Mouse (Mus musculus) CH12.LX (cell line): ENCODE measurements around the gene Ubl4b.

ENCODE experiments used
- CHD1 ChIP-seq: IDR thresholded peaks from 2 replicates; pipeline ENCODE4 v1.6.1; 2012; ENCODE audit warnings: low read depth, low read length, improper control_type of control experiment, inconsistent platforms
- CHD2 ChIP-seq: IDR thresholded peaks from 2 replicates; pipeline ENCODE4 v1.6.1; 2011; ENCODE audit warnings: low read length, improper control_type of control experiment
- CTCF ChIP-seq, 2 experiments: IDR thresholded peaks in 1 of 2; conservative IDR thresholded peaks in 1 of 2; 2 replicates each; pipeline ENCODE4 v1.5.1; 2011 to 2012; ENCODE audit warnings: low read depth in 2 of 2, low read length in 2 of 2, improper control_type of control experiment in 1 of 2, inconsistent platforms in 1 of 2, mild to moderate bottlenecking in 1 of 2, moderate library complexity in 1 of 2
- EP300 ChIP-seq: IDR thresholded peaks from 2 replicates; pipeline ENCODE4 v1.6.1; 2011; ENCODE audit warnings: low read length, improper control_type of control experiment
- HCFC1 ChIP-seq: IDR thresholded peaks from 2 replicates; pipeline ENCODE4 v1.6.1; 2012; ENCODE audit warnings: low read depth, mild to moderate bottlenecking, inconsistent platforms, low read length, improper control_type of control experiment
- KAT2A ChIP-seq: IDR thresholded peaks from 2 replicates; pipeline ENCODE4 v1.6.1; 2012; ENCODE audit warnings: low read length, improper control_type of control experiment, inconsistent platforms; ENCODE audit not compliant: insufficient replicate concordance
- MXI1 ChIP-seq: IDR thresholded peaks from 2 replicates; pipeline ENCODE4 v1.6.1; 2011; ENCODE audit warnings: mild to moderate bottlenecking, low read depth, low read length, improper control_type of control experiment
- MYC ChIP-seq: IDR thresholded peaks from 2 replicates; pipeline ENCODE4 v1.6.1; 2011; ENCODE audit warnings: low read depth, mild to moderate bottlenecking, improper control_type of control experiment, low read length
- POLR2A ChIP-seq: IDR thresholded peaks from 2 replicates; pipeline ENCODE4 v1.6.1; 2011; ENCODE audit warnings: low read depth, mild to moderate bottlenecking, improper control_type of control experiment, low read length
- RCOR1 ChIP-seq: conservative IDR thresholded peaks from 2 replicates; pipeline ENCODE4 v1.6.1; 2012; ENCODE audit warnings: low read depth, mild to moderate bottlenecking, inconsistent platforms, low read length, improper control_type of control experiment
- SMC3 ChIP-seq: IDR thresholded peaks from 2 replicates; pipeline ENCODE4 v1.6.1; 2011; ENCODE audit warnings: low read depth, low read length, improper control_type of control experiment
- TCF12 ChIP-seq: IDR thresholded peaks from 2 replicates; pipeline ENCODE4 v1.6.1; 2014; ENCODE audit warnings: low read depth, mild to moderate bottlenecking, inconsistent platforms, low read length, improper control_type of control experiment
- USF1 ChIP-seq: IDR thresholded peaks from 2 replicates; pipeline ENCODE4 v1.6.1; 2014; ENCODE audit warnings: low read depth, mild to moderate bottlenecking, inconsistent platforms, low read length, improper control_type of control experiment
- ZNF384 ChIP-seq: IDR thresholded peaks from 2 replicates; pipeline ENCODE4 v1.6.1; 2012; ENCODE audit warnings: low read depth, low read length, improper control_type of control experiment, inconsistent platforms

- TF ChIP-seq CHD1: no peak
- TF ChIP-seq POLR2A: no peak
- no peak for TF ChIP-seq CTCF (conservative IDR thresholded peaks at IDR 0.05 in 1 of 2, IDR thresholded peaks at IDR 0.05 in 1 of 2; ENCODE audit: low read depth in 2 of 2, low read length in 2 of 2)
- TF ChIP-seq USF1: no peak
- no peak for TF ChIP-seq MYC
- TF ChIP-seq RCOR1: no peak
- TF ChIP-seq KAT2A: no peak
- TF ChIP-seq CHD2: no peak
- TF ChIP-seq MXI1: no peak
- no peak for TF ChIP-seq ZNF384
- no peak for TF ChIP-seq EP300
- no peak for TF ChIP-seq SMC3
- TF ChIP-seq HCFC1: no peak
- no peak for TF ChIP-seq TCF12
These were observed 26.3 kb downstream of the Ubl4b start for GRCm38 (mm10) chr3:107528401-107529118.
